Mouse (Mus musculus) urinary bladder, postnatal 36 days (tissue): Measurements from ENCODE around the gene Map2k2.
"Not testable (repeated sequence)": the region's sequence is repeated elsewhere in the genome, so short reads cannot be mapped to it uniquely, and the experiment has no call there.

Experiments used
- DNase-seq, 2 experiments: peaks; one replicate each; pipeline ENCODE4 v3.0.0; 2022; ENCODE audit warnings: low spot score in 2 of 2, mixed read lengths in 1 of 2

Map2k2 gene

DNA sequence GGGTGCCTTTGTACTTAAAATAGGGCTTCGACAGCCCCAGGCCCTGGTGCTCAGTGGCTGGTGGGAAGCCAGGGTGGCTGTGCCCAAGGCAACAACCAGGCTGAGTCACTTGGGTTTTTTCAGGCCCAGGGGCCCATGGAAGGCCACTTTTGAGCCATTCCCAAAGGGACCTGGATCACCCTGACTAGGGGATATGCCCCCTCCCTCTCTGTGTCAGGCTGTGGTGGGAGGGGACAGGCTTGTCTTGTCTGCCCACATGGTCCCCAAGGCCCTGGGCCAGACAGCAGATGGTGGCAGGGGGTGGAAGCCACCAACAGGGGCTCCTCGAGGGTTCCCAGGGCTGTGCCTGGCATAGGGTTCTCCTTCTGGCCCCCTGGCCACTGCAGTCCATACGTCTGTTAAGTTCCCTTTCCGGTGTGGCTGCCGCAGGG lies 36.9 kb downstream of the Map2k2 start:
- no peak for DNase-seq

DNA sequence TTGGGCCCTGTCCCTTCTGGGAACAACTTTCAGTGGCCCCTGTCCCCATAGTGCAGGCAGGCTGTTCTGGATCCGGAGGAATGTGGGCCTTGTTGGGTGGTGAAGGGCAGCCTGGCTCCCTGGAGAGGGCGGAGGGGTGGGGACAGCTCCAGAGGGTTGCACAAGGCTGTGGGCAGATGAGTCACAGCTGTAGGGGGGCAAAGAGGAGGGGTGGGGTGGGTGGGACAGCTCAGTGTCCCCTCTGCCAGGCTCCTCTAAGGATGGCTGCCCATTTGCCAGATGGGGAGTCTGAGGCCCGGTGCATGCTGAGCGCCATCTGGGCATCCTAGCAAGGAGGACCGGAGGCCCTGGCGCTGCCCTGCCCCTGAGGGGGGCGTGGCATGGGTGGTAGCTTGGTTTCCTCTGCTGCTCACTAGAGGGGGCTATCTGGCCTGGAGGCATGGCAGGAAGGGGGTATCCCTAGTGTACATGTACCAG lies 37.5 kb downstream of the Map2k2 start:
- peak in 1 of 2 experiments; percentile 65 for DNase-seq

DNA sequence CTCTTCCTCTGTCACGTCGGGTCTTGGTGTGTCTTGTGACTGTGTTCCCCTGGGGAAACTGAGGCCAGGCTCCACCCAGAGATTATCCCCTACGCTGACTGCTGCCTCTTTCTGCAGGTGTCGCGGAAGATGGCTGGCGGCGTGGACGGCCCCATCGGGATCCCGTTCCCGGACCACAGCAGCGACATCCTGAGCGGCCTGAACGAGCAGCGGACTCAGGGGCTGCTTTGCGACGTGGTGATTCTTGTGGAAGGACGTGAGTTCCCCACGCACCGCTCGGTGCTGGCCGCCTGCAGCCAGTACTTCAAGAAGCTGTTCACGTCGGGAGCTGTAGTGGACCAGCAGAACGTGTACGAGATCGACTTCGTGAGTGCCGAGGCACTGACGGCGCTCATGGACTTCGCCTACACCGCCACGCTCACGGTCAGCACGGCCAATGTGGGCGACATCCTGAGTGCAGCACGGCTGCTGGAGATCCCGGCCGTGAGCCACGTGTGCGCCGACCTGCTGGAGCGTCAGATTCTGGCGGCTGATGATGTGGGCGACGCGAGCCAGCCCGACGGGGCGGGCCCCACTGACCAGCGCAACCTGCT lies 38.2 kb downstream of the Map2k2 start:
- no peak for DNase-seq

DNA sequence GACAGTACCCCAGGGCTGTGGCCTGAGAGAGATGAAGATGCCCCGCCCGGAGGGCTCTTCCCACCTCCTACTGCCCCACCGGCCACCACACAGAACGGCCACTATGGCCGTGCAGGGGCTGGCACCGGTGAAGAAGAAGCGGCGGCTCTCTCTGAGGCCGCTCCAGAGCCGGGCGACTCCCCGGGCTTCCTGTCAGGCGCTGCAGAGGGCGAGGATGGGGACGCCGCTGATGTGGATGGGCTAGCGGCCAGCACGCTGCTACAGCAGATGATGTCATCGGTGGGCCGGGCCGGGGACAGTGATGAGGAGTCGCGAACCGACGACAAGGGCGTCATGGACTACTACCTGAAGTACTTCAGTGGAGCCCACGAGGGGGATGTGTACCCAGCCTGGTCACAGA lies 39.0 kb downstream of the Map2k2 start:
- no peak for DNase-seq

DNA sequence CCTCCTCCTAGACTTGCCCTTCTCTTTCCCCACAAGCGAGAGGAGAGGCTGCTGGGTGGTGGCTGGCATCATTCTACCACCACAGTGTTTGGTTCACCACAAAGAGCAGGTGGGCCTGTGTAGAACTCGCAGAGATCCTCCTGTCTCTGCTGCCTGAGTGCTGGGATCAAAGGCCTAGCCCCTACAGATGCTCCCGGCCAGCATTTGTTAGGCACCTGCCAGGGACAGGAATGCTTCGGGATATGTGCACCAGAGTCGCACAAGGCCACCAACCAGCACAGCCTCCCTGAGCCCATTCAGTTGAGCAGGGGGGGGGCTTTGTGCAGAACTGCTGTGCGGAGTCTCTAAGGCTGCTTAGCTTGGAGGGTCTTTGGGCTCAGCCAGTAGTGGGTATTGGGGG lies 39.6 kb downstream of the Map2k2 start:
- no peak for DNase-seq

DNA sequence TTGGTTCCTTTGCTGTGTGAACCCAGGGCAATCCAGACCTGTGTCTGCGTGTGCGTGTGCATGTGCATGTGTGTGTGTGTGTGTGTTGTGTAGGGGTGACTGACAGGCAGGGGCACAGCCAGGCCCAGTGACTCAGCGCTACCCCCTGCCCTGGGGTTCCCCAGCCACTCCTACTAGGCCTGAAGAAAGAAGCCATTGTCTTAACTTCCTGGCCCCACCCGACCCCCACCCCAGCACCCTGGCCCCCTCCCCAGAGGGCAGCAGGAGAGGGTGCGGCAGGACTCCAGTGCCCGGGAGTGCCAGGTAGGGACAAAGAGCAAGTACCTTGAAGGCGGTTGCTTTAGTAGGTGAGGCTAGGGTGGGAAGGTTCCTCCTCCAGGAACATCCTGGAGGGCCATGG lies 40.1 kb downstream of the Map2k2 start:
- no peak for DNase-seq

DNA sequence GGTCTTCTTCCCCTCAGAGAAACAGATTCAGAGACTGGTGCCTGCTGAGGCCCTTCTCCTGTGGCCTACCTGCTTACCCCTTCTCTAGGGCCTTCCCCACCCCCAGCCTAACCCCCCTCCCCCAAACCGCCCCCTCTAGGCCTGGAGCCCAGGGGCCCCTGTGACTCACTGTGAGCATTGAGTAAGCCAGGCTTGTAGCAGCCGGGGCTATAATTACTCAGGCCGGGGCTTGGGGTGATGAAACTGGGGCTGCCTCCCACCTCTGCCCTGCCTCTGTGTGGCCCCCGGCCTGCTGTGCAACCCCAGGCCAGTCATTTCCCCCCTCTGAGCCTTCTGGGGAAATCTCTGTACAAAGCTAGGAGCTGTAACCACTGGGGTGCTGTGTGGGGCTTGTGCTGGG lies 40.6 kb downstream of the Map2k2 start:
- no peak for DNase-seq

DNA sequence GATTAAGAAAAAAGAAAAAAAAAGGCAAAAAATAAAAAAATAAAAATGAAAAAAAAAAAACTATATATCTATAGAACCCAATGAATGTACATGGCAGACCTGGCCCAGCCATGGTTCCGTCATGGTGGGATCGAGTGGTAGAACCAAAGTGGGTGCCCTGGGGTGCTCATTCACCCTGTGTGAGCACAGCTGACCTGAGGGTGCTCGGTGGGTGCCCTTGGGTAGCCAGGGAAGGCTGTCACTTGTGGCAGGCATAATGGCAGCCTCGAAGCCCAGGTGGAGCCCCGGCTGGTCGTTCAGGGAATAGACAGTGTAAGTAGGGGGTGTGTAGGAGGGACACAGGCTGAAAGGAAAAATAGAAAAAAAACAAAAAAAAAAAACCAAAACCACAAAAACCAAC lies 45.5 kb downstream of the Map2k2 start:
- DNase-seq = no peak

DNA sequence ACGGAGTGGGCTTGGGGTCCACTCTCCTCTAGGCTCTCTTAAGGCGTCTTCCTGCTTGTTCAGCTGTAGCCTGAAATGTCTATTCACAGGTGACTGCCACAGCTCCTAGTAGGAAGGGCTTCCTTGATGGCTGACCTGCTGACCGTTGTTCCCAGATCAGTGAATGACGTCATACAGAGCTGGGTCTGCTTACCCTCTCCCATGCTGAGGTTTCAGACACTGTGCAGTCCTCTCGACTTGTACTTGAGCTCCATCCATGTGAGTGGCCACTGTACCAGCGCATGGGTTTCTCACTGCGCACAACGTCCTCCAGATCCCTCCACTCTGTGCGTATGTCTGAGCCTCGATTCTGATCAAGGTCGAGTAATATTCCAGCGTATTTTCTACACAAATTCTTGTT lies 46.9 kb downstream of the Map2k2 start:
- DNase-seq = no peak

DNA sequence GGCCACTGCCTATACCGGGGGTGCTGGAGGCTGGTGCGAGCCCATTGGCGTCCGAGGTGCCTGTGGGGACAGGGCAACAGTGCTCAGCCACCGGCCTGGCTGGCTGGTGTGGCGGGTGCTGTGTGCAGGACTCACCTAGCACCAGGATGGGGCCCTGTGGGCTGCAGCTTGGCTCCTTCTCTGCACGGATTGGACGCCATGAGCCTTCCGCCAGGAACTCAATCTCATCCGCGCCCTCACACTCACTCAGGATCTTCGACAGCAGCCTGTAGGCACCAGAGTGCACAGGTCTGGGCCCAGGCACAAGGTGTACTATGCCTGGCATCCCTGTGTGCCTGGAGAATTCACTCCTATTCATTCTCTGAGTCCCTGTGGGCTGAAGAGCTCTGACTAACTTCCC lies 48.6 kb downstream of the Map2k2 start:
- no peak for DNase-seq

DNA sequence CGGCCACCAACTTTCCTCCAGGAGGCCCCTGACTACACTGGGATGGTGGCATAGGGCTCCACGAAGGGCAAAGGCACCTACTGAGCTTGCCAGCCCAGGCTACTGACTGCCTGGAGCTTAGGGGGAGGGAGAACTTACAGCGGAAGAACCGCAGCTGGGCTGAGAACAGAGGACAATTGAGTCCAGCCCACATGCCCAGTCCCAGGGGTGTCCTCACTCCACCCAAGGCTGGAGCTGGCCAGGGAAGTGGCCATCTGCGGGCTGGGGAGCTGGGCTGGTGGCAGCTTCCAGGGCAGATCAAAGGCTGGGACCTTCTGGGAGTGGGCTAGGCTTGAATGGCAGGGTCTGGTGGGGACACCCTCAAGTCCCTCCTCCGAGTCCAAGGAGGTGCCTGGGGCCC lies 49.0 kb downstream of the Map2k2 start:
- no peak for DNase-seq

DNA sequence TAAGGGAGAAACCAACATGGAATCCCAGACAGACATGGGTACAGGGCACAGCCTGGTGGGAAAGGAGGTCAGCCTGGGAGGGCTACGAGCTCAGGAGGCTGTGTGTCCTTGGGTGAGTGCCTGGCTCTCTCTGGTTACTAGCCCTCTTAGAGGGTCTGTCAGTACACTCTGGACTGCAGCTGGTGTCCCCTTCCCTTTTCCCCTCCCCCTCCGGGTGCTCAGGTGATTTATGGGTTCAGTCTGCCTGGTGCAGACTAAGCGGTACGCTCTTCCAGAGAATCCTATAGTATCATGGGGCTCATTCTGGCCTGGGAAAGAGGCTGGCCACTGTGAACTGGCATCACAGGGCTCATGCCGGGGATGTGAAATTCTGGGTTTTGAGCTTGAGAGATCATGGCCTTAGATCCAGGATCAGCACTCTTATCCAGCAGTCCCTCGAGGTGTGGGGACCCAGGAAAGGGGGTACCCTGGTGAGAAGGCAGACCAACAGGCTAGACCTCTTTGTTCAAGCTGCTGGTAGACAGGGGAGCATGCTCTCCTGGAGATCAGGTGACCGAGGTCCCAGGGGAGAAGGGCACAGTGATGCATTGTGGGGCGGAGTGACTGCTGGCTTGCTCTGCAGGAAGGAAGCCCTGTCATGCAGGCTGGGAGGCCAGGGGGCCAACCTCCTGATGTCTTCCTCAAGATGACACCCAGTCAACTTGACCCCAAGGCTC lies 56.0 kb downstream of the Map2k2 start:
- DNase-seq = no peak

DNA sequence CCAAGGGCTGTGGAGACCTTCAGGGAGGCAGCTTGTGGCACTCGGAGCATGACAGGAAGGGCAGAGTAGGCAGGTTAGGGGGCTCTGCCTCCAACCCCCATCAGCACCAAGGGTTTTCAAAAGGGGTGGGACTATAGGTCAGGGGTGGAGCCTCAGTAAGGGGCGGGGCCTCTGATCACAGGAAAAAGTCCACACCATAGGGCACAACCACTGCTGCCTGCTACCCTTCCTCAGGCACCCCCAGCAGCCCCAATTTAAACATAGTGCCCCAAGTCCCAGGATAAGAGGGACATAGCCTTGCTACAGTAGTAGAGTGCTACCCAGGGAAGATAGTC lies 56.6 kb downstream of the Map2k2 start:
- DNase-seq = no peak

DNA sequence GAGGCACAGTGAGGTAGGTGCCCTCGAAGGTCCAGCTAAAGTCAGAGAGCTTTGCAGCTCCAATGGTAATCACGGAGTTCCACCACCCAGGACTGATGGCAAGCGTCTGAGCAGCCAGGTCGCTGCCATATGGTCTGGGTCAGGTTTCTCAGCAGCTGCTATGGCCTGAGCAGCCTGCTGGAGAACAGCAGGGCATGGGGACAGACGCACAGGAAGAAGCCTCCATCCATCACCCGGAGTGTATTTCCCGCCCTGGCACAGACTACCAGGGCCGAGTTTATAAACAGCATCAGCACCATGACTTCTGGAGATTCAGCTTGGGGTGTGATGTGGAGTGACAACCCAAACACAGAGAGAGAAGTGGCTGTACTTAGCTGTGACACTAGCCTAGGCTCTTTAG lies 59.4 kb downstream of the Map2k2 start:
- DNase-seq = no peak

DNA sequence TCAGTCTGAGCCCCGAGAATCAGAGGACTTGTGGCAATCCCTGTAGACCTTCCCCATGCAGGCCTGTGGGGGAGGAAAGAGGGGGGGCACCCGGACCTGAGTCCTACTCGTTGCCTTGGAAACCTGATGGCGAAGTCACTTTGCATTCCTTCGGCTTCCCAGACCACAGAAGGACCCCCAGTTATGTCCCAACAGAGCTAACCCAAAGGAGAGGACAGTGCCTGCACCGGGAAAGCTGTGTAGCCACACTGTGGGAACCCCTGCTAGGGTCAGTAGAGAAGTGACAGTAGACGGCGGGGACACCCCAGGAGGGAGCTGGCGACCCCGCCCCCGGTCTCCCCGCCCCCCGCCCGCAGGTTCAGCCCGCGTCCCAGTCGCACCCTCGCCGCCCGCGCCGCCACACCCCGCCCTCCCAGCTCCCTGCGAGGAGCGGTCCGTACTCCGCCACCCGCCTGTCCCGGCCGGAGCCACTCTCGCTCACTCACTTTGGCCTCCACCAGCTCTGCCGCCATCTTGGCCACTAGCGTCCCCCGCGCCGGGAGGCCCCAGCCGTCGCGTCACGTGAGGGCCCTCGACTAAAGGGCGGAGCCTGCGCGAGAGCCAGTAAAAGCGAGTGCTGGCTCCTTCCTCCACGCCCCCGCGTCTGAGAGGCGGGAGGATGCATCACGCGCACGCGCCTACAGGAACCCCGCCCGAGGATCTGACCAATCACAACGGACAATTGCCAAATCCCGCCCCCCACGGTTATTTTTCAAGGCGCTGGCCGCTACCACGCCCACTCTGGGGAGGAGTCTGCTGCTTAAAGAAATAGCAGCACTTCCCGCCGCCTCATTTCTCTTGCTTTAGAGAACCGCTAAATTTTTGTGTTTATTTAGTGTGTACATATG lies 61.7 kb downstream of the Map2k2 start, which contains the start of gene Pias4:
Pias4 (minus strand) TSS at position 724 of the 887 bp plus-strand sequence.
- DNase-seq = peak; percentile 100

DNA sequence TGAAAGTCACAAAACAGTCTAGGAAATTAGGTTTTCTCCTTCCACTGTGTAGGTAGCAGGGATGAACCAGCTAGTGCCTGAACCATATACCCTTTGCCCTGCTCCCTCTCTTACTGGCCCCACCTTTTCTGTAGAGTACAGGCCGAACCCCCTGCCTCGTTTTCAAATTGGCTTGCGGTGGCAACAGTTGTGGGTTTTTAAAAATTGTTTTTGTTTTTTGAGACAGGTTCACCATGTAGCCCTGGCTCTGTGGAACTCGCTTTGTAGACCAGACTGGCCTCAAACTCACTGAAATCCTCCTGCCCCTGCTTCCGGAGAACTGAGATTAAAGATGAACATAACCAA lies 62.3 kb downstream of the Map2k2 start:
- DNase-seq = no peak

DNA sequence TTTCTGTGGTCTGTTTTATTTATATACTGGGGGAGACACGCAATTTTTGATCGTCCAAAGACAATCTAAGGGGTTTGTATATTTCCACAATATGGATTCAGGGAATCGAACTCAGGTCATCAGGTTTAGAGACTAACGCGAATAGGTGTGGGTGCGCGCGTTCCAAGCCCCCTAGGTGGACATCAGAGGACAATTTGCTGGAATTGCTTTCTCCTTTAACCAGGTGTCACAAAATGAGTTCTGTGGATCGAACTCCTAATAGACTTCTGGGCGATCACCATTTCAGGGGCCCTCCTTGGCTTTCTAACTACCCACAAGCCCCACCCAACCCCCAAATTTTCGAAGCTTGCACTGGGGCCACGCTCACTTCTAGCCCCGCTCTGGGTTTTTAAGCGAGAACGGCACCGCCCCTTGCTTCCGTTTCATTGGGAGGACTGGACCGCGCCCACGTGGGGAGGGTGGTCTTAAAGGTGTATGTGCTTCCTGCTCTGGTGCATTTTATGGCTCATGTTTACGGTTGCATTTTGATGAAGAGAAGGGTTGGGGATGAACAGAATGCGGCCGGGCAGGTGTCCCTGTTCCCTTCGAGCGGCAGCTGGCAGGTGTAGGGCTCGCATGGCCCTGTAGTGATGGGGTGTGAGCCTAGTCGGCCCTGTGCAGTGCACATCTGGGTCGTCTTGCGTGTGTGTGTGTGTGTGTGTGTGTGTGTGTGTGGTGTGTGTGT lies 63.0 kb downstream of the Map2k2 start:
- DNase-seq = peak; percentile 79 to 88

DNA sequence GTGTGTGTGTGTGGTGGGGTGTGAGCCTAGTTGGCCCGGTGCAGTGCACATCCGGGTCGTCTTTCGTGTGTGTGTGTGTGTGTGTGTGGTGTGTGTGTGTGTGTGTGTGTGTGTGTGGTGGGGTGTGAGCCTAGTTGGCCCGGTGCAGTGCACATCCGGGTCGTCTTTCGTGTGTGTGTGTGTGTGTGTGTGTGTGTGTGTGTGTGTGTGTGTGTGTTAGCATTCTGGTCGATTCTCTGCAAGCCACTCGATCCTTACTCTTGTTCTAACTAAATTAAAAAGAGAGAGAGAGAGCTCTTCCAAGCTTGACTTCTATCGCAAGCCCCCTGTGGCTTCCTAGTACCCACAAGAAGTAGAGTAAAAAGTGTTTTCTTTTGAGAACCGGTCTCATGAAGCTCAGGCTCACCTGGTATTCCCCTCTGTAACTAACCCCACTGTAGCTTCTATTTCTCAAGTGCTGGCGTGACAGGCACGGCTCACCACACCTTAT lies 63.7 kb downstream of the Map2k2 start:
- not testable (repeated sequence) for DNase-seq

DNA sequence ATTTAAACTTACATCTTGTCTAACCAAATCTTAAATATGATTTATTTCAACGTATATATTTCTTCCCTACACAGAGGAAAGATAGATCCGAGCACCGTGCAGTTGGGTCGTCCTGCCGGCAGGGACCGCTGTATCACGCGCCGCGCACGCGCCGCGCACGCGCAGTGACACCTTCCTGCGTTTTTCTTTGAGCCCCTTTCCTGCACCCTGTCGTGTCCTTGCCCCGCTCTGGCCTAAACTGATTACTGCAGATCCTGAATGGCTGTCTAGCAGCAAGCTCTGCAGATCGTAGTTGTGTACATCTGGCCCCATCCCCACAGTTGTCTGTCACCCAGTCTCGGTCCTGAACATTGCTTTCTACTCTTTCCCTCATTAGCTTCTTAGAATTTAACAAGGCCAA lies 67.4 kb downstream of the Map2k2 start:
- DNase-seq = peak in 1 of 2 experiments; percentile 79

DNA sequence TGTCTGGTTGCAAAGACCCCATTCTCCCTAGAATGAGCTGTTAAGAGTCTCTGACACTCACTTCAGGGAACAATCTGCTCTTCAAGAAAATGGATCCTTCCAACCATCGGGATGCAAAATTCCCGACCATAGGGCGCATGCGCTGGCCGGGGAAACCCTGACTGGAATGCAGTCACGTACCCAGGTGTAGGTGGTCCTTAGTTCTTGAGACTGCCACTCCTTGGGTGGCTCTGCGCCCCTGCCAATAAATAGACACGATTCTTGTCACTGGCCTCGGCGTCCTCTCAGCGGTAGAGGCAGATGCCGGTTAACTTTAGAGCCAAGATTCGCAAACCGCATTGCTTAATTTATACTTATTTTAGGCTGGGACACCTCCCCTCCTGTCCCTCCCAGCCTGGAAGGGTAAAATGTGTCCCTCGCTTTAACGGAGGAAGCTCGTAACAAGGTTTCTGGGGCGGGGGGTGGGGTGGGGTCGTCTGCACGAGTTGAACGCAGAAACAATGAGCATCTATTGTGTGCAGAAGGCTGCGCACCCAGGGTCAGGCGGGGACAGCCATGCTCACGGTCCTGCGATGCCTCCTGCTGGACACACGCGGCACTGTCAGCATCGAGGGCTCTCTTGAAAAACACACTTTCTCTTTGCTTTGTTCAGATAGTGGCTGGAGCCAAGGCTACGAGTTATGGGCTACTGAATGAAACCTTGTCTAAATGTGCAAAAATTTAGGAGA lies 69.1 kb downstream of the Map2k2 start:
- DNase-seq = peak; percentile 82 to 88

DNA sequence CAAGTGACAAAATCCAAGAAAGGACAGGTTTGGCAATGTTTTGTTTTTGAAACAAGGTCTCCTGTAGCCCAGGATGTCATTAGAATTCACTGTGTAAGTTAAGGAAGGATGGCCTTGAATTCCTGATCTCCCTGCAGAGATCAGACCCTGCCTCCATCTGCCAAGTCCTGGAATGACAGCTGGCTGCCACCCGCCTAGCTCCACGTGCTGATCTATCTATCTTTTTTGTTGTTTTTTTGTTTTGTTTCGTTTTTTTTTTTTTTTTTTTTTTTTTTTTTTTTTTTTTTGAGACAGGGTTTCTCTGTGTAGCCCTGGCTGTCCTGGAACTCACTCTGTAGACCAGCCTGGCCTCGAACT lies 69.6 kb downstream of the Map2k2 start:
- not testable (repeated sequence) for DNase-seq
